Mouse (Mus musculus): ENCODE data around the gene Pter. TPM values are rescaled to one million over a fixed set of nuclear protein-coding genes. Genes with fewer than 3 reads are reported as not detected.

Pter gene
- polyA plus RNA-seq, 1 experiment from 2014 or later, result 36.4 TPM

DNA sequence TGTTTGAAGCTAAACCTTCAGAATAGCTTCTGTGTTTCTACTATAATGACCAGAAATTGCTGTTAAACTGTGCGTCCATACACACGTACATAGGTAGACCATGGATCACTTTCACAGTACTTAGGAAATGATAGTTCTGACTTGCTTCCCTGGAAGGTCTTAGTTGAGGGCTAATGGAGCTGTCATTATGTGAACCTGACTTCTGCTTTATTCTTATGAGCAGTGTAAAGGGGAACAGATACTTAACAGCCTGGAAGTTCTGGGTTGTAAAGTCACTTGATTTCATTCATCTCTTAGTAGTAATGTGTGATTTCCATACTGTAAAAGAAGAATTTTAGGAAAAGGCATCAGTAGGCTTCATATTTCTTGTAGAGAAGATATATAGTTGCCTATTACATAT, 10.1 kb downstream of the Pter start:
- no peak overlapping the region for H3K9ac ChIP-seq (ENCODE audit: low read depth, low read length)
- no peak overlapping the region for H3K4me2 ChIP-seq (ENCODE audit: low read depth, low read length)
- H3K4me3 ChIP-seq (ENCODE audit: low read length), result no peak overlapping the region
- H3K27me3 ChIP-seq (replicated peaks; ENCODE audit: control insufficient read depth, insufficient read depth, low read length), result no peaks in the 10 kb centered on the region
- ATAC-seq, result no peak
- WGBS, result 95% methylated on average over 2 of the region's 2 CpGs
- H3K4me1 ChIP-seq (ENCODE audit: control insufficient read depth, insufficient read depth, low read length), result no peaks in the 10 kb centered on the region
- no peaks in the 10 kb centered on the region for H3K36me3 ChIP-seq (ENCODE audit: control insufficient read depth, insufficient read depth, low read length)
- H3K27ac ChIP-seq (ENCODE audit: low read length), result no peak overlapping the region
- peaks cover 5% of the 10 kb centered on the region for H3K9me3 ChIP-seq (ENCODE audit: control insufficient read depth, low read length)

- Histone ChIP-seq H3K4me1 (ENCODE audit: control insufficient read depth, insufficient read depth, low read length) (no peaks in the 10 kb centered on the region), H3K27ac (ENCODE audit: low read length) (no peak overlapping the region), H3K36me3 (ENCODE audit: control insufficient read depth, insufficient read depth, low read length) (no peaks in the 10 kb centered on the region), H3K4me2 (ENCODE audit: low read depth, low read length) (no peak overlapping the region), H3K9me3 (ENCODE audit: control insufficient read depth, low read length) (peaks cover 5% of the 10 kb centered on the region), H3K27me3 (replicated peaks; ENCODE audit: control insufficient read depth, insufficient read depth, low read length) (no peaks in the 10 kb centered on the region), H3K4me3 (ENCODE audit: low read length) (no peak overlapping the region), H3K9ac (ENCODE audit: low read depth, low read length) (no peak overlapping the region)
- no peak for ATAC-seq
- 51% methylated on average over 2 of the region's 2 CpGs for WGBS
These were observed 11.4 kb downstream of the Pter start for GRCm38 (mm10) chr2:12935286-12935685.

DNA sequence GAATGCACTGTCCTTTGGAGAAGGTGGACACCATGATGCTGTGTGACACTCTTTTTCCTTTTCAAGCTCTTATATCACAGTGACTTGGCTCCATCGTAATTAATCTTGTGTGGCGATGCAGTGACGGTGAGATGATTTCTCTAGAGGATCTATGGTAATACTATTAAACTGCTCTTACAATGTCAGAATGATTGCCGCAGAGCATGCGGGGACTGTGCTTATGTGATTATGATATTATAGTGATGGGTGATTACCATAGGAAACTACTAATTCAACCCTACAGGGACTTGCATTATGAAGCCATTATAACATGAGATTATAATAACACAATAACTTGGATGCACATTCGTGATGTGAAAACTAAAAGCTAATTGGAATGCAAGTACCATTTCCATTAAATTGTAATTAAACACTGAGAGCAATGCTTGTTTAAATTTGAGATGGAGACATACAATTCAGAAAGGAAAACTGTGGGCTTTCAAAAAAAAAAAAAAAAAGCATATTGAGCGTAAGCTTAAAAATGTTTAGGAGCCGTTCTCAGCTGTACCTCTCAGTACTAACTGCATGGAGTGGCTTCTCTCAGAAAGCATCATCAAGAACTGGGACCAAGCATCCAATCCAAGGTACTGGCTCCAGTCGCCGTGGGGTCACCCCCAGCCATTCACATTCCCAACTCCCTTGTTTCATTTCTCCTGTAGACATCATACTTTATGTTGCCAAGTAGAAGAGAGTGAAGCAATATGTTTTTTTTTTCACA, 13.8 kb downstream of the Pter start:
- no peak for ATAC-seq
- Histone ChIP-seq H3K27ac (ENCODE audit: low read length) (no peak overlapping the region), H3K9me3 (ENCODE audit: control insufficient read depth, low read length) (no peaks in the 10 kb centered on the region), H3K4me2 (ENCODE audit: low read depth, low read length) (no peak overlapping the region), H3K9ac (ENCODE audit: low read depth, low read length) (no peak overlapping the region), H3K4me3 (ENCODE audit: low read length) (no peak overlapping the region), H3K27me3 (replicated peaks; ENCODE audit: control insufficient read depth, insufficient read depth, low read length) (no peaks in the 10 kb centered on the region), H3K36me3 (ENCODE audit: control insufficient read depth, insufficient read depth, low read length) (no peaks in the 10 kb centered on the region), H3K4me1 (ENCODE audit: control insufficient read depth, insufficient read depth, low read length) (no peaks in the 10 kb centered on the region)
- WGBS, result 89% methylated on average over 10 of the region's 10 CpGs

DNA sequence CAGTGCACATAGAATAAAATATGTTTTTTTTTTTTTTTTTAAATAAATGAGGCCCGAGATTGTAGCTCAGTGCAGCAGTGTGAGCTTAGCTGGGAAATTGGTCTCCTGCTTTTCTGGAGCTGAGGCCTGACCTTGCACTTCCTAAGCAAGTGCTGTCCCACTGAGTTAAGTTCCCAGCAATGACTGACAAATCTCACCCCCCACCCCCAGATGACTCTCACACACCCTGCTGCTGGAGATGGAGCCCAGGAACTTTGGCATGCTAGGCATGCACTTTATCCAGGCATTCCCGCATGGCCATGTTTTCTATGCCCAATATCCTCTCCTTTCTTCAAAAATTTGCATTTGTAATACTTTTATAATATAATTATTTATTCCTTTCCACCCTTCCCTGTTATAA, 14.8 kb downstream of the Pter start:
- H3K36me3 ChIP-seq (ENCODE audit: control insufficient read depth, insufficient read depth, low read length), result no peaks in the 10 kb centered on the region
- H3K4me1 ChIP-seq (ENCODE audit: control insufficient read depth, insufficient read depth, low read length), result no peaks in the 10 kb centered on the region
- H3K27me3 ChIP-seq (replicated peaks; ENCODE audit: control insufficient read depth, insufficient read depth, low read length), result no peaks in the 10 kb centered on the region
- no peak overlapping the region for H3K9ac ChIP-seq (ENCODE audit: low read depth, low read length)
- ATAC-seq, result no peak
- H3K4me2 ChIP-seq (ENCODE audit: low read depth, low read length), result no peak overlapping the region
- H3K4me3 ChIP-seq (ENCODE audit: low read length), result no peak overlapping the region
- no peak overlapping the region for H3K27ac ChIP-seq (ENCODE audit: low read length)
- H3K9me3 ChIP-seq (ENCODE audit: control insufficient read depth, low read length), result no peaks in the 10 kb centered on the region
- 73% methylated on average over 2 of the region's 2 CpGs for WGBS

DNA sequence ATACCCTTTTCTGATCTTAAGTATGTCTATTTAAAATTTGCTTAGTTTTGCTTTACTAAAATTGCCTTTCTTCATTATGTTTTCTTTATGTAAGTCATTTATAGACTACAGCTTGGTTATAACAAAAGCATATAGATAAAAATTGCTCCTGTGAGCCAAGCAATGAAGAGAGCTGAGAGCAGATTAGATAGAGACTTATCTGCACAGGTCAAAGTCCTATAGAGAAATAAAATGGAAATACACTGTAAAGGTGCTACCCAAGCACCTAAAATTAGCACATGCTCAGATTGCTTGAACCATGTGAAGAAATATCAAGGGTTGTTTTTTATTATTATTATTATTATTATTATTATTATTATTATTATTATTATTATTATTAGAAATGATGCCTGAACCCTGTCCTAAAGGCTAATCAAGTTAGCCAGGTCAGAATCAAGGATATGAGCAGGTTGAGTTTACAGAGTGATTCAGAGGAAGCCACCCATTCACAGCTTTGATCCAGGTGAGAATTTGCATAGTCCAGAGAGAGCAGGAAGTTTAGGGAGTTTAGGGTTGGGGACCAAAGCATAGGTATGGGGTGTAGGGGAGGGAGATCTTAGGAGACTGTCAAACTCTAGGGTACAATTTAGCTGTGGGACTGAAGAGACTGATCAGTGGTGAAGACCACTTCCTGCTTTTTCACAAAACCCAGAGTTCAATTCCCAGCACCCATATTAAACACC, 33.0 kb downstream of the Pter start:
- Histone ChIP-seq H3K4me3 (ENCODE audit: low read length) (no peak overlapping the region), H3K4me2 (ENCODE audit: low read depth, low read length) (no peak overlapping the region), H3K27me3 (replicated peaks; ENCODE audit: control insufficient read depth, insufficient read depth, low read length) (no peaks in the 10 kb centered on the region), H3K27ac (ENCODE audit: low read length) (no peak overlapping the region), H3K36me3 (ENCODE audit: control insufficient read depth, insufficient read depth, low read length) (no peaks in the 10 kb centered on the region), H3K9me3 (ENCODE audit: control insufficient read depth, low read length) (no peaks in the 10 kb centered on the region), H3K9ac (ENCODE audit: low read depth, low read length) (no peak overlapping the region), H3K4me1 (ENCODE audit: control insufficient read depth, insufficient read depth, low read length) (no peaks in the 10 kb centered on the region)
- ATAC-seq, result peak; percentile 96

DNA sequence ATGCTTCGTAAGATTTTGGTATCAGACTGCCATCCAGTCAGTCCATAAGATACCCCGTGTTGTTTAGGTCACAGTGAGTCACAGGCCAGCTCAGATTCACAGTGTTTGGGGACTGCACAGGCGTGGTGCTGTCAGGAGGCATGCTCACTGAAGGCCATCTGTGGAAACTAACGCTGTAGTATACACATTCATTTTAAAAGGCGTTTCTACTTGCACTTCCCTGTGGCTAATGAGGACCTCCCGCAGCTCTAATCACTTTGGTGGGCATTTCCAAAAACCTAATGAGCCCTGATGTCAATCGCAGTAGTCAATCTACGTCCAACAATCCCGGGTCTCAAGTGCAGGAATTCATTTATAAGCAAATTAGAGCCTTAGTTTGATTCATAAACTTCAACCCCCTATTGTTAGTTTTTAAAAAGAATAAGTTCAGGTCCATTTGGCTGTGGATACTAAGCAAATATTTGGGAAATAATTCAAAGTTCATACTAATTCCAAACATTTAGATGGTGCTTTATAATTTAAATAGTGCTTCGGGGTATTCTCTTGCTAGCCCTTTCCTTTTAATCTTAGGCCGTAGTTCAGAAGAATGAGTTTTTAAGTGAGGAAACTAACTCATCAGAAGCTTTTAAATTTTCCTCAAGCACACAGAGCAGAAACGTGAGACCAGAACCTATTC, 46.3 kb downstream of the Pter start:
- Histone ChIP-seq H3K4me1 (ENCODE audit: control insufficient read depth, insufficient read depth, low read length) (no peaks in the 10 kb centered on the region), H3K9me3 (ENCODE audit: control insufficient read depth, low read length) (no peaks in the 10 kb centered on the region), H3K27me3 (replicated peaks; ENCODE audit: control insufficient read depth, insufficient read depth, low read length) (no peaks in the 10 kb centered on the region), H3K4me3 (ENCODE audit: low read length) (no peak overlapping the region), H3K4me2 (ENCODE audit: low read depth, low read length) (no peak overlapping the region), H3K9ac (ENCODE audit: low read depth, low read length) (no peak overlapping the region), H3K36me3 (ENCODE audit: control insufficient read depth, insufficient read depth, low read length) (no peaks in the 10 kb centered on the region), H3K27ac (ENCODE audit: low read length) (no peak overlapping the region)
- 66% methylated on average over 12 of the region's 12 CpGs for WGBS
- no peak for ATAC-seq

DNA sequence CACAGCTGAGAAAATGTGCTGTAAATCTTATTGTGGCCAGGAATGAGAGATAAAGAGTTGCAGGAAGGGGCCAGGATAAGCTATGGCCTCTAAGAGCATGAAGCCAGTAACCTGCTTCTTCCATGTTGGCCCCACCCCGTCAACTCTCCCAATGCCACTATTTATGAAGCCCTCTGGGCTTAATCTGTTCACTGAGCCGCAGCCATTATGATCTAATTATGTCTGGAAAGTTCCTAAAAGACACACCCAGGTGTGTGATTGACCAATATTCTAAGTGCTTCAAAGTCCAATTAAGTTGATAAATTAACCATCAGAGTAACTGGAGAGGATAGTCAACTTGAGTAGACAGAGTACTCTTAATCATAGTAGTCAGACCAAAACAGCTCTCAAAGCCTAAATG, 49.9 kb downstream of the Pter start:
- no peak overlapping the region for H3K4me2 ChIP-seq (ENCODE audit: low read depth, low read length)
- H3K4me3 ChIP-seq (ENCODE audit: low read length), result no peak overlapping the region
- H3K9me3 ChIP-seq (ENCODE audit: control insufficient read depth, low read length), result no peaks in the 10 kb centered on the region
- WGBS, result 78% methylated on average over 2 of the region's 2 CpGs
- no peak overlapping the region for H3K9ac ChIP-seq (ENCODE audit: low read depth, low read length)
- no peaks in the 10 kb centered on the region for H3K27me3 ChIP-seq (replicated peaks; ENCODE audit: control insufficient read depth, insufficient read depth, low read length)
- H3K36me3 ChIP-seq (ENCODE audit: control insufficient read depth, insufficient read depth, low read length), result no peaks in the 10 kb centered on the region
- peak; percentile 84 for ATAC-seq
- H3K27ac ChIP-seq (ENCODE audit: low read length), result no peak overlapping the region
- H3K4me1 ChIP-seq (ENCODE audit: control insufficient read depth, insufficient read depth, low read length), result no peaks in the 10 kb centered on the region

- no peak overlapping the region for H3K4me3 ChIP-seq (ENCODE audit: low read length)
- no peaks in the 10 kb centered on the region for H3K27me3 ChIP-seq (replicated peaks; ENCODE audit: control insufficient read depth, insufficient read depth, low read length)
- H3K9me3 ChIP-seq (ENCODE audit: control insufficient read depth, low read length), result no peaks in the 10 kb centered on the region
- H3K9ac ChIP-seq (ENCODE audit: low read depth, low read length), result no peak overlapping the region
- no peak overlapping the region for H3K27ac ChIP-seq (ENCODE audit: low read length)
- no peak for ATAC-seq
- H3K4me1 ChIP-seq (ENCODE audit: control insufficient read depth, insufficient read depth, low read length), result no peaks in the 10 kb centered on the region
- H3K36me3 ChIP-seq (ENCODE audit: control insufficient read depth, insufficient read depth, low read length), result 0 out of 2 replicates have a peak, but pooled peaks cover 4% of the 10 kb centered on the region
- no peak overlapping the region for H3K4me2 ChIP-seq (ENCODE audit: low read depth, low read length)
- 90% methylated on average over 7 of the region's 7 CpGs for WGBS
These were observed 53.5 kb downstream of the Pter start for GRCm38 (mm10) chr2:12977367-12977766.

- 76% methylated on average over 4 of the region's 4 CpGs for WGBS
- Histone ChIP-seq H3K27me3 (replicated peaks; ENCODE audit: control insufficient read depth, insufficient read depth, low read length) (no peaks in the 10 kb centered on the region), H3K36me3 (ENCODE audit: control insufficient read depth, insufficient read depth, low read length) (0 out of 2 replicates have a peak, but pooled peaks cover 4% of the 10 kb centered on the region), H3K9ac (ENCODE audit: low read depth, low read length) (no peak overlapping the region), H3K4me3 (ENCODE audit: low read length) (no peak overlapping the region), H3K27ac (ENCODE audit: low read length) (no peak overlapping the region), H3K4me2 (ENCODE audit: low read depth, low read length) (no peak overlapping the region), H3K4me1 (ENCODE audit: control insufficient read depth, insufficient read depth, low read length) (no peaks in the 10 kb centered on the region), H3K9me3 (ENCODE audit: control insufficient read depth, low read length) (no peaks in the 10 kb centered on the region)
- ATAC-seq, result no peak
These were observed 54.9 kb downstream of the Pter start for GRCm38 (mm10) chr2:12978771-12979170.
